In the genomic region with DNA sequence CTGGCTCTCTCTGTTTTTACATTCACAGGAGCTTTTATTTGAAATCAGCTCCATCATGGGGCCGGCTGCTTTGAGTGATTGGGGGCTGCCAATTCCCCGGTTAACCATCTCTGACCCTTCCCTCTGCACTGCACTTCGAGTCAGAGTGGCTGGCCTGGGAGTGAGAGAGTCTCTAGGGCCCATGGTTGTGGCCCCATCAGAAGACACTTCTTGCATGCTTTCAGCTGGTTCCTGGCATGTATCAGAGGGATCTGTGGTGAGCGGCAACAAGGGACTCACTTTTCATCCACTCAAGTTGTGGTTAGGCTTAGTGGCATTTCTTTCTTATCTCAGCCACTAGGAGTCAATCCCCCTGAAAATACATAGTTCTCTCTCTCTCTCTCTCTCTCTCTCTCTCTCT, we compare ENCODE assay signal across 30 mouse cellular contexts.
A peak's percentile ranks its signal among the peaks of the same experiment; 100 is the strongest.
DNase-seq lines count a peak whose midpoint lies in the region; ATAC-seq and TF ChIP-seq lines count a peak whose summit lies in the region.
"Had no signal": no experiment of that assay in that cellular context is flagged by ENCODE, and none has a peak within 500 bp of the region (broad histone marks: within the 10 kb centered on the region; RNA-seq: fewer than 3 reads in every experiment).

No protein-coding gene starts in this region.

- no peaks in the 10 kb centered on the region for H3K36me3 ChIP-seq in forebrain, embryonic 10.5 days (replicated peaks)
- H3K36me3 ChIP-seq in forebrain, embryonic 15.5 days = no peaks in the 10 kb centered on the region
- no peaks in the 10 kb centered on the region for H3K36me3 ChIP-seq in hindbrain, embryonic 10.5 days
- H3K36me3 ChIP-seq in hindbrain, postnatal 0 days (ENCODE audit: insufficient read depth, low read length) = no peaks in the 10 kb centered on the region
- H3K36me3 ChIP-seq in neural tube, embryonic 11.5 days (ENCODE audit: control insufficient read depth, insufficient read depth, low read length) = no peaks in the 10 kb centered on the region
- H3K36me3 ChIP-seq: embryonic facial prominence, embryonic 10.5 days; embryonic facial prominence, embryonic 15.5 days; hindbrain, embryonic 13.5 days; limb, embryonic 10.5 days; limb, embryonic 15.5 days; liver, embryonic 13.5 days had no signal

- H3K27ac ChIP-seq in forebrain, embryonic 10.5 days = peak overlapping the region; percentile 79
- no peak overlapping the region for H3K27ac ChIP-seq in forebrain, embryonic 15.5 days (replicated peaks)
- H3K27ac ChIP-seq in hindbrain, embryonic 10.5 days = 0 out of 2 replicates have a peak overlapping the region, but pooled peaks have one; percentile 6
- no peak overlapping the region for H3K27ac ChIP-seq in hindbrain, postnatal 0 days
- H3K27ac ChIP-seq in neural tube, embryonic 11.5 days (ENCODE audit: low read depth, low read length) = no peak overlapping the region
- H3K27ac ChIP-seq: embryonic facial prominence, embryonic 10.5 days; embryonic facial prominence, embryonic 15.5 days; hindbrain, embryonic 13.5 days; limb, embryonic 10.5 days; limb, embryonic 15.5 days; liver, embryonic 13.5 days had no signal

- H3K9ac ChIP-seq in forebrain, embryonic 15.5 days (replicated peaks) = no peak overlapping the region
- no peak overlapping the region for H3K9ac ChIP-seq in hindbrain, postnatal 0 days (replicated peaks; ENCODE audit: low read length)
- H3K9ac ChIP-seq in neural tube, embryonic 11.5 days (ENCODE audit: low read length) = no peak overlapping the region
- H3K9ac ChIP-seq: embryonic facial prominence, embryonic 15.5 days; hindbrain, embryonic 13.5 days; limb, embryonic 15.5 days; liver, embryonic 13.5 days had no signal

- H3K4me3 ChIP-seq in forebrain, embryonic 10.5 days = 0 out of 2 replicates have a peak overlapping the region, but pooled peaks have one; percentile 8
- H3K4me3 ChIP-seq in forebrain, embryonic 15.5 days = no peak overlapping the region
- 0 out of 2 replicates have a peak overlapping the region, but pooled peaks have one; percentile 9 for H3K4me3 ChIP-seq in hindbrain, embryonic 10.5 days
- H3K4me3 ChIP-seq in hindbrain, postnatal 0 days (ENCODE audit: low read length) = no peak overlapping the region
- no peak overlapping the region for H3K4me3 ChIP-seq in neural tube, embryonic 11.5 days (ENCODE audit: low read depth, low read length)
- H3K4me3 ChIP-seq: embryonic facial prominence, embryonic 10.5 days; embryonic facial prominence, embryonic 15.5 days; hindbrain, embryonic 13.5 days; limb, embryonic 10.5 days; limb, embryonic 15.5 days; liver, embryonic 13.5 days; myocyte had no signal

- H3K4me2 ChIP-seq in forebrain, embryonic 15.5 days (replicated peaks) = no peak overlapping the region
- no peak overlapping the region for H3K4me2 ChIP-seq in hindbrain, postnatal 0 days (ENCODE audit: low read depth, low read length)
- no peak overlapping the region for H3K4me2 ChIP-seq in neural tube, embryonic 11.5 days (ENCODE audit: low read depth)
- H3K4me2 ChIP-seq: embryonic facial prominence, embryonic 15.5 days; hindbrain, embryonic 13.5 days; limb, embryonic 15.5 days; liver, embryonic 13.5 days had no signal

- no peak for TF ChIP-seq CTCF in hindbrain, postnatal 0 days (IDR thresholded peaks at IDR 0.05; ENCODE audit: low read depth)

- H3K9me3 ChIP-seq in forebrain, embryonic 10.5 days = no peaks in the 10 kb centered on the region
- no peaks in the 10 kb centered on the region for H3K9me3 ChIP-seq in forebrain, embryonic 15.5 days
- no peaks in the 10 kb centered on the region for H3K9me3 ChIP-seq in hindbrain, embryonic 10.5 days
- H3K9me3 ChIP-seq in hindbrain, postnatal 0 days (ENCODE audit: low read length) = no peaks in the 10 kb centered on the region
- H3K9me3 ChIP-seq in neural tube, embryonic 11.5 days (ENCODE audit: control insufficient read depth, low read length) = no peaks in the 10 kb centered on the region
- H3K9me3 ChIP-seq: embryonic facial prominence, embryonic 10.5 days; embryonic facial prominence, embryonic 15.5 days; hindbrain, embryonic 13.5 days; limb, embryonic 10.5 days; limb, embryonic 15.5 days; liver, embryonic 13.5 days had no signal

- H3K4me1 ChIP-seq in forebrain, embryonic 10.5 days = peaks cover 58% of the 10 kb centered on the region
- H3K4me1 ChIP-seq in forebrain, embryonic 15.5 days = peaks cover 6% of the 10 kb centered on the region
- peaks cover 47% of the 10 kb centered on the region for H3K4me1 ChIP-seq in hindbrain, embryonic 10.5 days (replicated peaks)
- no peaks in the 10 kb centered on the region for H3K4me1 ChIP-seq in hindbrain, postnatal 0 days (ENCODE audit: insufficient read depth, low read length)
- peaks cover 9% of the 10 kb centered on the region; the same call in 1 of the 2 replicates for H3K4me1 ChIP-seq in neural tube, embryonic 11.5 days (ENCODE audit: control insufficient read depth, insufficient read depth, low read length)
- H3K4me1 ChIP-seq: embryonic facial prominence, embryonic 15.5 days; limb, embryonic 15.5 days; liver, embryonic 13.5 days had no signal

- H3K27me3 ChIP-seq in forebrain, embryonic 10.5 days (ENCODE audit: poor library complexity, severe bottlenecking) = peaks cover 41% of the 10 kb centered on the region
- no peaks in the 10 kb centered on the region for H3K27me3 ChIP-seq in forebrain, embryonic 15.5 days
- H3K27me3 ChIP-seq in hindbrain, embryonic 10.5 days (ENCODE audit: insufficient read depth, poor library complexity, severe bottlenecking) = peaks cover 47% of the 10 kb centered on the region
- no peaks in the 10 kb centered on the region for H3K27me3 ChIP-seq in hindbrain, postnatal 0 days (ENCODE audit: insufficient read depth, low read length)
- no peaks in the 10 kb centered on the region for H3K27me3 ChIP-seq in neural tube, embryonic 11.5 days (ENCODE audit: control insufficient read depth, insufficient read depth, low read length)
- H3K27me3 ChIP-seq: liver, embryonic 13.5 days; Patski had no signal

- DNase-seq in forebrain, embryonic 10.5 days (ENCODE audit: extremely low spot score, low spot score) = peak; percentile 29
- no peak for DNase-seq in hindbrain, embryonic 10.5 days (ENCODE audit: low spot score)
- DNase-seq in hindbrain, postnatal 0 days (ENCODE audit: low spot score) = no peak
- DNase-seq in neural tube, embryonic 11.5 days (ENCODE audit: low spot score) = peak; percentile 28
- DNase-seq in neural tube, embryonic 10.5 days (ENCODE audit: extremely low spot score, low spot score) = no peak
- DNase-seq in spleen, postnatal 14 days (ENCODE audit: low spot score in 2 of 2) = no peak
- DNase-seq: adrenal gland, postnatal 10 days; cerebellum, adult 9-11 months; gastrocnemius, postnatal 14 days; heart, postnatal 14 days; kidney, adult 9 months; kidney, postnatal 14 days; layer of hippocampus, adult 9-11 months; liver, embryonic 13.5 days; lung, adult 18-20 months; lung, postnatal 4 days; right cerebral cortex, postnatal 4 days; thymus, adult 2 months; thymus, postnatal 36 days had no signal

- no peak for ATAC-seq in forebrain, embryonic 15.5 days (replicated peaks)
- no peak for ATAC-seq in hindbrain, postnatal 0 days
- ATAC-seq in neural tube, embryonic 11.5 days (ENCODE audit: insufficient read depth, low FRiP score, low TSS enrichment) = no peak
- ATAC-seq in hematopoietic stem cell, adult 5-6 weeks (replicated peaks in 1 of 2; ENCODE audit: insufficient read depth in 1 of 2, low FRiP score in 2 of 2, low TSS enrichment in 1 of 2, low read depth in 1 of 2, poor library complexity in 2 of 2, severe bottlenecking in 2 of 2) = peak; percentile 54 to 79
- ATAC-seq: intestine, postnatal 0 days; lung, postnatal 0 days; Patski had no signal

- 21% methylated on average over 4 of the region's 4 CpGs for WGBS in forebrain, embryonic 10.5 days
- WGBS in forebrain, embryonic 15.5 days = 13% methylated on average over 4 of the region's 4 CpGs
- WGBS in hindbrain, embryonic 10.5 days = 22% methylated on average over 4 of the region's 4 CpGs
- WGBS in hindbrain, postnatal 0 days = 31% methylated on average over 4 of the region's 4 CpGs
- 23% methylated on average over 4 of the region's 4 CpGs for WGBS in neural tube, embryonic 11.5 days

Comparison
In these comparisons a context has a peak if more than half of its experiments do, and no peak if none do; other contexts are left out.
1. DNase-seq: peak in forebrain, embryonic 10.5 days (single experiment) and neural tube, embryonic 11.5 days (single experiment); none in hindbrain, embryonic 10.5 days (single experiment), hindbrain, postnatal 0 days (single experiment), neural tube, embryonic 10.5 days (single experiment) and spleen, postnatal 14 days (0 of 2).
2. H3K27ac ChIP-seq: peak in forebrain, embryonic 10.5 days (single experiment) and hindbrain, embryonic 10.5 days (single experiment); none in forebrain, embryonic 15.5 days (single experiment), hindbrain, postnatal 0 days (single experiment) and neural tube, embryonic 11.5 days (single experiment).
3. H3K4me3 ChIP-seq: peak in forebrain, embryonic 10.5 days (single experiment) and hindbrain, embryonic 10.5 days (single experiment); none in forebrain, embryonic 15.5 days (single experiment), hindbrain, postnatal 0 days (single experiment) and neural tube, embryonic 11.5 days (single experiment).
4. ATAC-seq: peak in hematopoietic stem cell, adult 5-6 weeks (2 of 2); none in forebrain, embryonic 15.5 days (single experiment), hindbrain, postnatal 0 days (single experiment) and neural tube, embryonic 11.5 days (single experiment).